Mouse (Mus musculus): ENCODE data around the gene Ltk.
A peak's percentile ranks its signal among the peaks of the same experiment; 100 is the strongest.

The Ltk gene

DNA sequence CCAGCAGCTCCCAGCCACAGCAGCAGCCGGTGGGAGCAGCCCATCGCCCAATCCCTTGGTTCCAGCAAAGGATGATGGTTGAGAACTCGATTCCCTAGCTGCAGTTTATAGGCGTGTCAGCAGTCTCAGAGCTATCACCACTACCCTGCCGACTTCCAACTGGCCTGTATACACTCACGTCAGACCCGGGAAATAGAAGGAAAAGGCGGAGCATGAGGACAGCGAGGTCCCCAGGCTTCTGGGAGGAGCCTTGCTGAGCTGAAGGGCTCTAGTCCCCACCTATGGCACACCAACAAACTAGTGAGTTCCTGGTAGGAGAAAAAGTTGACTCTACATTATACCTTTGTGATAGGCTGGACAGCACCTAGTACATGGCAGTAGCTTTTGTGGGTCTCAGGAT, at the start of gene Ltk:
Ltk (minus strand) TSS at position 181 of the 400 bp plus-strand sequence.
- DNase-seq (ENCODE audit: low read depth, low spot score): no peak

DNA sequence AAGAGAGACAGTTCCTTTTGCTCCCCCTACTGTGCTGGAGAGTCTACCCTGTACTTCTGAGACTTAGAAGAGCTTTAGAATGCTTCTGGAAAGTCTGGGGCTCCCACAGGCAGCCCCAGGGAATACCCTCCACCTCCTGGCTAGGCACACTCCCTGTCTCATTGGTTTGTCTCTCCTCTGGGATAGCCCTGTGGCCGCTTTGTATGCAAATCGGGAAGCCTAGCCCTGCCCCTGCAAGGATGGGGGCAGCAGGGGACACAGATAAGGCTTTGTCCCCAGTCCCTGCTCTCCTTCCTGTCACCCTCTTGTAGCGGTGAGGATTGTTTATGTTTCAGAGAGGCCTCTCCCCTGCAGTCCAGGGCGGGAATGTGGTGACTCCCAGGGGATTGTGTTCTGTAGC, 48.6 kb upstream of the Ltk start:
- DNase-seq (ENCODE audit: low read depth, low spot score): no peak

DNA sequence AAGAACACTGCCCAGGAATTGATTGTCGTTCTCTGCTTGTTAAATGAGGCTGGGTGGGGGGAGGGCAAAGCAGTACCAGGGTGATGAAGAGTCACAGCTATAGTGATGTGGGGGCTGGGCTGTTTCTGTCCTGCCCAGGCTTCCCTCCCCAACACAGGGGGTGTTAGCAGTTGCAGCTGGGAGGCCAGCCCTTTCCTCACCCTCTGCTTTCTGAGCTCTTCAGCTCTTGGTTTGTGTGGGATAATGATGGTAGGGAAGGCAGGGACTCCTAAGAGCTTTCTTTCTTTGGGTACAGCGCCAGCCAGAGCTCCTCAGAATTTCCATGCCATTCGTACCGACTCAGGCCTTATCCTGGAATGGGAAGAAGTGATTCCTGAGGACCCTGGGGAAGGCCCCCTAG, 48.2 kb upstream of the Ltk start:
- no peak for DNase-seq (ENCODE audit: low read depth, low spot score)

DNA sequence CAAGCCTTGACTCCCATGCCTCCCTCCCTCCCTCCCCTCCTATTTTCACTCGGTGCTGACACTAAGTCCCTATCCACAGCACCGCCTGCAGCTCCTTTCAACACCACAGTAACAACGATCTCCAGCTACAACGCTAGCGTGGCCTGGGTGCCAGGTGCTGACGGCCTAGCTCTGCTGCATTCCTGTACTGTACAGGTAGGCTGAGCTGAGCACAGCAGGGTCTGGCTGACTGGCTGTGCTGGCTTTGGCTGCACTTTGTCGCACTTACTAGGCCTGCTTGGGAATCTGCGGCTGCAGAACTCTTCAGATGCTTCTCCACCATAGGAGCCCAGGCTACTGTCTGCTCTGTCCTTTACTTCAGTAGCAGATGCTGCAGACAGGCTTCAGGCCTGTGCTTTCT, 45.3 kb upstream of the Ltk start:
- DNase-seq (ENCODE audit: low read depth, low spot score): no peak

DNA sequence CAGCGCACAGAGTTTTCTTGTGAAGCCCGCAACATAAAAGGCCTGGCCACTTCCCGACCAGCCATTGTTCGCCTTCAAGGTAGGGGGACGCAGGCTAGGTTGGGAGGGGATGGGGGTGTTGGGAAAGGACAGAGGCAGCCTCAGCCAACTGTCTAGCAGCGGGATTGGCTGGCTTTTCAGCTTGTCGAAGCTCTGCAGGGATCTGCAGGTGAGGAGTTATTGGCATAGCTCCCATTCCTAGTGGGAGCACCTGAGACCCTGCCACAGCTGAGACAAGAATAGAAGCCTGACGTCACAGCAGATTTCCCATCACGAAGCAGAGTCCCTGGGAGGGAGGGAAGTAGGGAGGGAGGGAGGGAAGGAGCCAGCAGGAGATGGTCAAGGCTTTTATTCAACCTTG, 44.5 kb upstream of the Ltk start:
- no peak for DNase-seq (ENCODE audit: low read depth, low spot score)

DNA sequence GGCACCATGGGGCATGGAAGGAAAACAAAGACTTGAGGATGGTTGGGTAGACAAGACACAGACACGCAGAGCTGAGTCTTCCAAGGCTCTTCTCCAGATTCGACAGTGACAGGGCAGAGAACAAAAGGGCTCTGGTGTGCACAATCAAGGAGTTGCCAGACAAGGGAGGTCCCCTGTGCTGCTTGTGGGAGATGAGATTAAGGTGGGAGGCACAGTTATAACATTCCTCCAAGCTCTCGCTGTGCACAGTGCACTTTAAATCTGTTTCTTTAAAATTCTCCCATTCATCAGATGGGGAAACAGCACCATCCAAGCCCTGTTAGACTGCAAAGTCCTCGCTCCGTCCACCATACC, 44.0 kb upstream of the Ltk start:
- no peak for DNase-seq (ENCODE audit: low read depth, low spot score)

DNA sequence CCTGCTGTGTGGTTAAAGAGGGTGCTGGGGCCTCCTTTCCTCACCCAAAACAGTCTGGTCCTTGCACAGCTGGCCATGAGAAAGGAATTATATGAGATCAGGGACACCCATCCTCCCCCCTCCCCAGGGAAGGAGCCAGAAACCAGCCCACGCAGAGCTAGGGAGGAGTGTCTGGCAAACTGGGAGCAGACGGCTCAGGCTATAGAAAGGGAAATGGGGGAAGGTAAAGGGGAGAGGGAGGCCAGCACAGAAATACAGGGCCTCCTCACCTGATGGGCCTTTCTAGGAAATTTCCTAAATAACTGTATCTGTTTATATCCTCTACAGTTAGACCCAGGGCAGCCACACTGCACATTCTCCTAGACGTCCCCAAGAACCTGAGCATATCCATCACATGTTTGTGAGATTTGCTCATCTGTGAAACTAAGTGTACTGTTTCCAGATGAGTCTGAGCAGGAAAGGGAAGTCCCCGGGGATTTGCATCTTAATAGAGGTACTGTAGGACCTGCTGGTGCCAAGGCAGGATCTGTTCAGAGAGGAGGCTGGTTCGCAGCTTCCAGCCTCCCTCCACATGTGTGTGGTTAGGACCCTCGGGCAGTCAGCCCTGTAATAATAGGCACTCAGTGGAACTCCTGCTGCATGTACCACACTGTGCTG, 43.5 kb upstream of the Ltk start:
- DNase-seq (ENCODE audit: low read depth, low spot score): no peak

DNA sequence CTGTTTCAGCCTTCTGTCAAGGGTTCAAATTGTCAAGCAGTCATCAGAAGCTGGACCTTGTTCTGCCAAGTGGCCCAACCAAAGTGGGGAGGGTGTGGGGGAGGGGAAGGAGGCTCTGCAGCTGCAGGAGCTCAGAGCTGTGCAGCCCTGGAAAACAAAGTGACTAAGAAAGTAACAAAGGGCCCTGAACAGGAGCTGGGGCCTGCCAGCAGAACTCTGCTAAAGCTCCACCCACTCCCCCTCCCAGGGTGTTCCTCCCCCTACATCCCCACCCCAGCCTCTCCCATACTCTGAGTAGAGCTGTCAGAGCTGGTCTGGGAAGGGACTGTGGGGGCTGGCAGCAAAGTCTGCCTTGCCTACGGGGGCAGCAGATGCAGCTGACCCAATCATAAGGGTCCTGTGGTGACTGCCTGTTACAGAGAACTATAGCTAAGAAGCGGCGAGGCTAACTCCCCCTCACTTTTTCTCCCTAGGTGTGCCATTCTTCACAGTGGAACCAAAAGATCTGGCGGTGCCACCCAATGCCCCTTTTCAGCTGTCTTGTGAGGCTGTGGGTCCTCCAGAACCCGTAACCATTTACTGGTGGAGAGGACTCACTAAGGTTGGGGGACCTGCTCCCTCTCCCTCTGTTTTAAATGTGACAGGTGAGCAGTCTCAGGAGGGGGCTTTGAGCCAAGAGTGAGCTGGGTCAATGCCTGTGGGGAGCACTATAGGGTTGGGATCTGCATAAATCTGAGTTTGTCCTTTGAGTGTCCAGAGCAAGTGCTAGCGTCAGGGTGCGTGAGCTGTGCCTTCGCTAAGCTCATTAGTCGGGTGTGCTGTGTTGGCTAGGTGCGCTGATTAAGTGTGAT, 42.8 kb upstream of the Ltk start:
- DNase-seq (ENCODE audit: low read depth, low spot score): no peak

DNA sequence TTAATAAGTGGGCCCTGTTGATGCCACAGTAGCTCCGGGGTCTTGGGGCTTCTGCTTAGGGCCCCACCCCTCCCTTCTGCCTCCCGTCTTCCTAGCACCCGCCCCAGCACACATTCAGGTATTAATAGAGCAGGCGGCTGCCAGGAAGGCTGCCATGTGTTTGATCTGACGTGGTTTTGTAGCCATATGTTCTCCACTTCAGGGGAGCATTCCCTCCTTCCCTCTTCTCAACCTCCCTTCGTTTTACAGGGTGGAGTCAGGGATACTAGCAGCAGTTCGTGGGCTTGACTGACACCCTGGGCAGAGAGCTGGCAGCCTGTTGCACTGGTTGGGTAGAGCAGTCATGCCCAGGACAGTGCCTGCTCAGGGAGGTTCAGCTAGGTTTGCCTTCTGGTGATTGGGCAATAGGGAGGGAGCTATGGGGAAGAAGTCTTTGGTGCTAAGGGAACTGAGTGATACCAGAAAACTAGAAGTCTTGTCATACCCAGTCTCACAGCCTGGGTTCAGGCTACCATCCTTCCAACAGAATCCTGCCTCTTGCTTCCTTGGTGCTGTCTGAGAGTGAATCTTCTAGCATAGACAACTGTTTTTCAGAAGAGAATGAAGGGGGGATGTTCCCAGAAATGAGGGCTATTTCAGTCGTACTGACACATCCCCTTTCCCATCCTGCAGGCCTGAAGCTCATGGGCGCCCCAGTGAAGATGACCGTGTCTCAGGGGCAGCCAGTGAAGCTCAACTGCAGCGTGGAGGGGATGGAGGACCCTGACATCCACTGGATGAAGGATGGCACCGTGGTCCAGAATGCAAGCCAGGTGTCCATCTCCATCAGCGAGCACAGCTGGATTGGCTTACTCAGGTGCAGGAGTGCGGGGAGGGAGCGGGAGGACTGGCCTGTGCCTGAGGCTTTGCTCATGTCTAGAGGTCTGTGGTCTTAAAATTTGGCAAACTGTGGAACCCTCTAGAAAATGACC, 40.9 kb upstream of the Ltk start:
- no peak for DNase-seq (ENCODE audit: low read depth, low spot score)

DNA sequence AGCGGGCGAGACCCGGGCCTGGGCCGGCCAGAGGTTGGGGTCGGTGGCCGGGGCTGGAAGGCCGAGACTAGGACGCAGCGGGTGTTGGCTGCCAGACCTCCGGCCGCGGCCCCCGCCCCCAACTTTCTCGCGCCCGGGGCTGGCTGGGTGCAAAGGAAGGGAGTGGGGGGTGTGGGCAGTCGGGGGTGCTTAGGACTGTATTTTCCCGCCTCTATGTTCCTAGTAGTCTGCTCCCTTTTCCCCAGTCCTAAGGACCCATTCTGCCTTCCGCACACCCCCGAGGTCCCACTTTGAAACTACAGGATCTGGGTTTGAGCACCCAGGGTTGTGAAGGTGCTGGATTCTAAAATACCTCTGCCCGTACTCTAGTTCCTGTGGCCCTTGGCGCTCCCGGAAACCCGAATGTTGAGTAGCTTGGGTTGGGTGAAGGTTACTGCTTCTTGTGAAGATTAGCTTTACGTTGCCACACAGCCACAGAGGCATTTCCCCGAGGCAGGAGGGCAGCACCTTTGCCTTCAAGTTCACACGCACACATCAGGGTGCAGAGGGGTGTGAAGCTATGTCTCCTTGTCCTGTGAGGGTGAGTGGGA, 39.8 kb upstream of the Ltk start:
- DNase-seq (ENCODE audit: low read depth, low spot score): no peak

DNA sequence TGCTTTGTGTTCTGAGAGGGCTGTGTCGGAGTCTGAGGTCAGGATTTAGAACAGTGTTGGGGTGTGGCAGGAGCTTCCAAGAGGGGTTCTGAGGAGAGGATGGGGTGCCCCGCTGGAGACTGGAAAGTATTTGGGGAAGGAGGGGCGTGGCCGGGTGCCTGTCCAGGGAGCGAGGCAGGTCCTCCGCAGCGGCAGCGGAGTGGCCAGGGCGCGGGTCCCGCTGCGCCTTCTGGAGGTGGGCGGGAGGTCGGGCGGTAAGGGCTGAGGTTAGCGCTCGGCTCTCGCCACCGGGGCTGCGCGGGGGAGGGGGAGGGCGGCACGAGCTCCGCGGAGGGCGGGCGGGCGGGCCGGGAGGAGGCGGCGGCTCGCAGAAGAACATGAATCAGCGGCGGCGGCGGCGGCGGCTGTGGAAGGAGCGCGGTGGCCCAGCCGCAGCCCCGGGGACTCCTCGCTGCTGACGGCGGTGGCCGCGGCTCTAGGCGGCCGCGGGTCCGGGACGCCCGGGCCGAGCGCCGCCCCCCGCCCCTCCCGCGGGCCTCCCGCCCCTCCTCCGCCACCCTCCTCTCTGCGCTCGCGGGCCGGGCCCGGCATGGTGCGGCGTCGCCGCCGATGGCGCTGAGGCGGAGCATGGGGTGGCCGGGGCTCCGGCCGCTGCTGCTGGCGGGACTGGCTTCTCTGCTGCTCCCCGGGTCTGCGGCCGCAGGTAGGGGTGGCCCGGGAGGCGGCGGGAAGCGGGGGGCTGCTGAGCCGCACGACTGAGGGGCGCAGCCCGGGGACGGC, 39.1 kb upstream of the Ltk start:
- no peak for DNase-seq (ENCODE audit: low read depth, low spot score)

DNA sequence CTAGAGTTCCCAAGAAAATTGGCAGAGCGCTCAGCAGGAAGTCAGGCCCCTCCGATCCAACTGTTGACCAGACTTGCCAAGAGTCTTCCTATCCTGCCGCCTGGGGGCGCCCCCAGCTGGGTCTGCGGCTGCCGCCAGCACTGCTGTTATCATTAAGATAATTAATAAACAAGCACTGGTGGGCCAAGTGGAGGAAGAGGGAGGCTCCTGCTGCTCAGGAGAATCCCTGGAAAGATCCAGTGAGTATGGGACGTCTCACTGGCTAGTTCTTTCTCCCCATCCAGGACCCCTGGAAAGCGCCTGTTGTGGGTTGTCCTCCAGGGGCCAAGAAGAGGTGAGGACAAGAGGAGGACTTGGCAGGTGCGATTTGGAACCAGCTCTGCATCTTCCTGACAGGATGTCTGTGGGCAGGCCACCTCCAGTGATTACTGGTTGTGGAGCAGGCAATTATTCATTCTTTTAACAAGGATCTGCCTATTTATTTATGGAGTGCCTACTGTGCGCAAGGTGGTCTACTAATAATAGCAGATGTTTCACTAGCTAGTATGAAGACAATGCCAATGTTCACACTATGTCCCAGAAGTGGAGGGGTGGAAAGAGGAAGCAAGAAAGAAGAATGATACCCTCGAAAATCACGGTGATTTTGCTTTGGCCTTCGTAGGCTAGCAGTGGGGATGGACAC, 38.2 kb upstream of the Ltk start:
- DNase-seq (ENCODE audit: low read depth, low spot score): no peak

DNA sequence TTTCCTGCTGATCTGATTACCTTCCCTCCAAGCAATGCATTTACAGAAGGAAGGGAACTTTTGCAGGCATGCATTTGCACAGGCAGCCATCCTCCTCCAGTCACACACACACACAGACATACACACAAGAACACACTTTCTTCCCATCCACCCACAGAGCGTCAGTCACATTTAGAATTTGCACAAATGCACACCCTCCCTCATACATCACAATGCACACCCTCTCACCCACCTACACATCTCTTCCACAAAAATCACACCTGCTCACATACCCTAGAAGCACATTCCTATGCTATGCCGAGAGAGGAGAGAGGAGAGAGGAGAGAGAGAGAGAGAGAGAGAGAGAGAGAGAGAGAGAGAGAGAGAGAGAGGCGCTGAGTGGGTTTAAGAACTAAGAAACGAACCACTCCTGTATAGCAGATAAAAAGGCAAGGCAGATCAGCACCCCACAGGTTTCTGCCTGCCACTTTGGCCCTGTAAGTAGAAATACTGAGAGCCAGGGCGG, 37.1 kb upstream of the Ltk start, which contains the start of gene Tyro3:
Tyro3 (plus strand) TSS at position 455 of the 505 bp plus-strand sequence.
- no peak for DNase-seq (ENCODE audit: low read depth, low spot score)

DNA sequence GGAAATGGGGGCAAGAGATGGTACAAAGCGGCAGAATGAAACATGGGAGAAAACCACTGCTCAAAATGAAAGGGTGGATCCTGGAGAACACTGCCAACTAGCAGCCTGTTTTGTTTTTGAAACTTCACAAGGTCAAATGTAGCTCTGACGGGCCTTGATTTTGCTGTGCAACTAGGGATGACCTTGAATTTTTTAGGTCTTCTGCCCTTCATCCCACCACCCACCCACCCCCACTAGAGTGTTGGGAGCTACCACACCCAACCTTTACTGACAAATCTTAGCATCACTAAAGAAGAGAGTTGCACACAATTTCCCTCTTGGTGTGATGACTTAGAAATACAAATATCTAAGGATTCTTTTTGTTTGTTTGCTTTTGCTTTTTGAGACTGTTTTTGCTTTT, 29.8 kb upstream of the Ltk start:
- DNase-seq (ENCODE audit: low read depth, low spot score): no peak

DNA sequence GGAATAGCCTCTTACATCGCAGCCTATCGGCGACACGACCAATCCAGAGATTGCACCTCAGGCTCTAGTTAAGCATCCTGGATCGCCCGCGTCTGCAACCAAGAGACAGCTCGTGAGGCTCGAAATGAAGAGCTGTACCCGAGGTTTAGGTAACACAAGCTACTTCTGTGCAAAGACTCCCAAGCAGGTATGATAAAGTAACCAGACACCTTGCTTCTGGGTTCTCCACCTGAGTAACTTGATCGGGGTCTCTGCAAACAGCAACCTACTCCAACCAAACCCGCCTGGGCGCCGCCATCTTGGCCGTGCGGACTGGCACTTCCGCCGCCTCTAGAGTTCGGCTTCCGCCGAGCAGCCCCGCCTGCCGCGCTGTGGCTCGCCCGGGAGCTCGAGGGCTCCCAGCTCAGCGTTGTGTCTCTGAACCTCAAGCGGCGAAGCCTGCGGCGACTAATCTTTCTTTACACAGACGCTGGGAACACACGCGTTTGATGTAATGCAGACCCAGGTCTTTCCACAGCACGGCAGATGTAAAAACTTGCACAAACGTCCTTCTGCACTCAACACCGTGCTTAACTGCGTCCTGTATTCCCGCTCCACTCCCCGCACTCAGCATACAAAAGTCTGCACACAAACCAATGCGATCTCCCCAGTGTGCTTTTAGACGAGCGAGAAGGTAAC, 27.1 kb upstream of the Ltk start, which contains the start of gene Rpap1:
Rpap1 (minus strand) TSS at position 332 of the 678 bp plus-strand sequence.
- DNase-seq (ENCODE audit: low read depth, low spot score): peak; percentile 29

DNA sequence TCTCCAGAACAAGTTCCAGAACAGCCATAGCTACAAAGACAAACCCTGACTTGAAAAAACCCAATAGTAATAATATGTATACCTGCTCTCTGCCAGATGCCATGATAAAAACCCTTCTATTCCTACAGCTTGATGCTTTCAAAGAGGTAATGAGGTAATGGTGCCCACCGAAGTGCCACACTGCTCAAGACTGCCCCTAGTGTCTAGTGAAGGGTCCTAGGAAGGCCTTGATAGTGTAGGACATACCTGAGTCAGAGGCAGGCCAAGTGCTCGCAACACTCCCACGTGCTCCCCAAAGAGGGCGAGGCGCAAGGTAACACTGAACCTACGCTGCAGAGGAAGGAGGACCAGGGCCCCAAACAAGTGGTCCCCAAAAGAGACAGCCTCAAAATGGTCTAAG, 7.0 kb upstream of the Ltk start:
- DNase-seq (ENCODE audit: low read depth, low spot score): no peak

DNA sequence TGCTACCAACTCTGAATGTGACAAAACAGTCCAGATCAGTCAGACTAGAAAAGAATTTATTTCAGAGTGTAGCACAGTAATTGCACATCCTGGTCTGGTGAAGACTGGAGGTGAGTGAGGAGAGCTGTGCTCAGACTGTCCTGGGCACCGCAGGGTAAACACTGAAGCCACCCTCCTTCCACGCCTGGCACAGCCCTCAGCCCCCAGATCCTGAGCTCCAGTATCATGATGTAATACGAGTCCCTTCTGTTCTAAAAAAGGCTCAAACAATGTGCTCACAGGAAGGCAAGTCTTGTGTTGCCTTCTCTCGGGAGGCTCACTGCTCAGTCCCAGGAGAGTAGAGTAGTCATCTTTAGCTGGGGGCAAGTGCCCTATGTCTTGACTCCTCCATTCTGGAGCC, 3.7 kb upstream of the Ltk start:
- no peak for DNase-seq (ENCODE audit: low read depth, low spot score)

DNA sequence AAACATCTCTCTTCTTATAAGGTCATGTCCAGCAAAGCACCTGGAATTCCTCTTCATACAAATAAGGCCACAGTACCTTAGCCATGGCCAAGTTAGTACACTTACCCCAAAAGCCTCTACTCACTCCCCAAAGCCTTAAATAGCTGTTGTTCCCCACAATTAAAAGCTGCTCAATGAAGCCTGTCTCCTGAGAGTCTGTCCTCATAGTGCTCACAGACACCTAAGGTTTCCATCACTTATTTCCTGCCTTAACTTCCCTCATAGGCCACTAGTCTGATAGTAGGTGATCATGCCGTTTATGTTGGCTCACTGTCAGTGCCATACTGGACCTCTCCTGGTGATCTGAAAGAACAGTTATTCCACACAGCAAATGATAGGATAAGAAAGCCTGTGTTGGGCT, 2.0 kb upstream of the Ltk start:
- DNase-seq (ENCODE audit: low read depth, low spot score): no peak
